Mouse (Mus musculus): ENCODE data around the gene Uck2.

The Uck2 gene

GRCm38 (mm10) chr1:167205177-167205750 lies 79.9 kb downstream of the Uck2 start:
- DNase-seq = no peak

- DNase-seq = no peak
Measured at GRCm38 (mm10) chr1:167204421-167204820, 80.7 kb downstream of the Uck2 start.

- no peak for DNase-seq
Measured at GRCm38 (mm10) chr1:167194766-167195165, 90.4 kb downstream of the Uck2 start.

GRCm38 (mm10) chr1:167187791-167188190 lies 97.3 kb downstream of the Uck2 start:
- DNase-seq = peak; percentile 24

GRCm38 (mm10) chr1:167181919-167182616 lies 103.1 kb downstream of the Uck2 start:
- DNase-seq = no peak

Data from kidney, postnatal 14 days (tissue).